Mouse (Mus musculus): ENCODE measurements around the gene Rhbdf2. TPM values are rescaled to one million over a fixed set of nuclear protein-coding genes. Genes with fewer than 3 reads are reported as not detected.

The Rhbdf2 gene
- polyA plus RNA-seq, 1 experiment: 10.1 TPM

DNA sequence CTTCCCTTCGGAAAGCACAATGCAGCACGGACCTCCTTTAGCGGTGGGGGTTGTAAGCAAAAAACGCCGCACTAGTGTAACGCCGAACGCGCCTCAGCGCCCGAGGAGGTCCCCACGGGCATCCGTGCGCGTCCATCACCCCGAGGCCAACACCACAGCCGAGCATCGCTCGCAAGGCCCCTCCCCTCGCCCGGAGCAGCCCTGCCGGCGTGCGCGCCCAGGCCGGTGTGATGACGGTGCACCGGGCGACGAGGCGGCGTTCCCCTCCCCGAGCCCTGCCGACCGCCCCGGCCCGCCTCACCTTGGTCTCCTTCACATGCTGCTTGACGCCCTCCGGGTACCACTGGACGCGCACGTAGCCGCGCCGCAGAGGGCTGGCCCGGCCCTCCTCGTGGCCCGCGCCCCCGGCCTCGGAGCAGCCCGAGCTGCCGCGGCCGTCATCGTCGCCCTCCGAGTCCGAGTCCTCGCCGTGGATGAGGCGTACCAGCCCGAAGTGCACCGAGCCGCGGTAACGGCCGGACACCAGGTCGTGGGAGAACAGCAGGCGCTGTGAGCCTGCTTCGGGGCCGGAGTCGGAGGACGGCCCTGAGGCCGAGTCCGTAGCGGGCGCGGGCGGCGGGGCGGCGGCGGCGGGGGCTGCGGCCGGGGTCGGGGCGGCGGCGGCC is 46.0 kb downstream of the Rhbdf2 start:
- Histone ChIP-seq H3K4me1 (ENCODE audit: control insufficient read depth, insufficient read depth, low read length) (no peaks in the 10 kb centered on the region), H3K4me3 (ENCODE audit: insufficient read depth, low read length) (peak overlapping the region; percentile 80), H3K27ac (ENCODE audit: insufficient read depth, low read length) (peak overlapping the region; percentile 51; the same call in 1 of the 2 replicates)
- TF ChIP-seq POLR2A (IDR thresholded peaks at IDR 0.05; ENCODE audit: low read depth, low read length) (no peak), CTCF (IDR thresholded peaks at IDR 0.05; ENCODE audit: borderline replicate concordance, insufficient read depth, low read length) (no peak)

- Histone ChIP-seq H3K4me1 (ENCODE audit: control insufficient read depth, insufficient read depth, low read length) (peaks cover 2% of the 10 kb centered on the region; the same call in 1 of the 2 replicates), H3K27ac (ENCODE audit: insufficient read depth, low read length) (no peak overlapping the region), H3K4me3 (ENCODE audit: insufficient read depth, low read length) (peak overlapping the region; percentile 80)
- no peak for TF ChIP-seq CTCF (IDR thresholded peaks at IDR 0.05; ENCODE audit: borderline replicate concordance, insufficient read depth, low read length)
- no peak for TF ChIP-seq POLR2A (IDR thresholded peaks at IDR 0.05; ENCODE audit: low read depth, low read length)
Measured at GRCm38 (mm10) chr11:116580031-116580652, 46.7 kb downstream of the Rhbdf2 start.

DNA sequence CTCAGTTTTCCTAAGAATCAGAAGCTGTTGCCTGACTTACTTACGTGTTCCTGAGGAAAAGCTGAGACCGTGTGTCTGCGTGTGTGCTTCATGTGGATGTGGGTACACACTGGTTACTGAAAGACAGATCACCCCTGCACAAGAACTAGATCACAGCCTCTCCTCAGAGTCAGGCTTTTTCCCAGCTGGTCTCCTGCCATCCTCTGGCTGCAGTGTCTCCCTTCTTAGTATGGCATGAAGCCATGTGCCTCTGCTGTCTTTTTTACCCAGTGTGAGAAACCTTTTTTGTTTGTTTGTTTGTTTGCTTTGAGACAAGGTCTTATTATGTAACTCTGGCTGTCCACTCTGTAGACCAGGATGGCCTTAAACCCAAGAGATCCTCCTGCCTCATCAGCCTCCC is 47.5 kb downstream of the Rhbdf2 start:
- H3K4me1 ChIP-seq (ENCODE audit: control insufficient read depth, insufficient read depth, low read length): peaks cover 2% of the 10 kb centered on the region; the same call in 1 of the 2 replicates
- TF ChIP-seq POLR2A (IDR thresholded peaks at IDR 0.05; ENCODE audit: low read depth, low read length): no peak
- TF ChIP-seq CTCF (IDR thresholded peaks at IDR 0.05; ENCODE audit: borderline replicate concordance, insufficient read depth, low read length): no peak
- no peak overlapping the region for H3K4me3 ChIP-seq (ENCODE audit: insufficient read depth, low read length)
- H3K27ac ChIP-seq (ENCODE audit: insufficient read depth, low read length): no peak overlapping the region

DNA sequence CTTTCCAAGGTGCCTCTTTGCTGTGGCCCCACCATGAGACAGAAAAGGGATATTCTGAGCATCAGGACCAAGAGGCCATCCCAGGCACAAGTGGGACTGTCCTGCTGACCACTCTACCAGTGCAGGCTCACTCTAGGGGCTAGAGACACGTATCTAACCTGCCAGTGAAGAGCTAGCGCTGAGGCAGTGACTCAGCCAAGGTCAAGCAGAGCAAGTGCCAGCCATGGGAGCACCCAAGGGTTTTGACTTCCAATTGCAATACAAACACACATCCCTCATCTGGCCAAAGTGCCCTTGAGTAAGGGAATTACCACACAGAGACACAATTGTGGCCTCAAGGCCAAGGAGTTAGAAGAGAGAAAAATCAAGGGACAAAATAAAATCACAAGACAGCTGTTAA is 51.4 kb downstream of the Rhbdf2 start:
- no peak for TF ChIP-seq POLR2A (IDR thresholded peaks at IDR 0.05; ENCODE audit: low read depth, low read length)
- TF ChIP-seq CTCF (IDR thresholded peaks at IDR 0.05; ENCODE audit: borderline replicate concordance, insufficient read depth, low read length): no peak
- Histone ChIP-seq H3K4me1 (ENCODE audit: control insufficient read depth, insufficient read depth, low read length) (peaks cover 22% of the 10 kb centered on the region), H3K4me3 (ENCODE audit: insufficient read depth, low read length) (no peak overlapping the region), H3K27ac (ENCODE audit: insufficient read depth, low read length) (no peak overlapping the region)

- TF ChIP-seq POLR2A (IDR thresholded peaks at IDR 0.05; ENCODE audit: low read depth, low read length) (no peak), CTCF (IDR thresholded peaks at IDR 0.05; ENCODE audit: borderline replicate concordance, insufficient read depth, low read length) (no peak)
- no peak overlapping the region for H3K4me3 ChIP-seq (ENCODE audit: insufficient read depth, low read length)
- H3K4me1 ChIP-seq (ENCODE audit: control insufficient read depth, insufficient read depth, low read length): peaks cover 22% of the 10 kb centered on the region
- no peak overlapping the region for H3K27ac ChIP-seq (ENCODE audit: insufficient read depth, low read length)
Measured at GRCm38 (mm10) chr11:116574982-116575381, 51.8 kb downstream of the Rhbdf2 start.

- Histone ChIP-seq H3K4me3 (ENCODE audit: insufficient read depth, low read length) (no peak overlapping the region), H3K4me1 (ENCODE audit: control insufficient read depth, insufficient read depth, low read length) (peaks cover 22% of the 10 kb centered on the region), H3K27ac (ENCODE audit: insufficient read depth, low read length) (no peak overlapping the region)
- TF ChIP-seq POLR2A (IDR thresholded peaks at IDR 0.05; ENCODE audit: low read depth, low read length) (no peak), CTCF (IDR thresholded peaks at IDR 0.05; ENCODE audit: borderline replicate concordance, insufficient read depth, low read length) (no peak)
Measured at GRCm38 (mm10) chr11:116574486-116574885, 52.3 kb downstream of the Rhbdf2 start.

DNA sequence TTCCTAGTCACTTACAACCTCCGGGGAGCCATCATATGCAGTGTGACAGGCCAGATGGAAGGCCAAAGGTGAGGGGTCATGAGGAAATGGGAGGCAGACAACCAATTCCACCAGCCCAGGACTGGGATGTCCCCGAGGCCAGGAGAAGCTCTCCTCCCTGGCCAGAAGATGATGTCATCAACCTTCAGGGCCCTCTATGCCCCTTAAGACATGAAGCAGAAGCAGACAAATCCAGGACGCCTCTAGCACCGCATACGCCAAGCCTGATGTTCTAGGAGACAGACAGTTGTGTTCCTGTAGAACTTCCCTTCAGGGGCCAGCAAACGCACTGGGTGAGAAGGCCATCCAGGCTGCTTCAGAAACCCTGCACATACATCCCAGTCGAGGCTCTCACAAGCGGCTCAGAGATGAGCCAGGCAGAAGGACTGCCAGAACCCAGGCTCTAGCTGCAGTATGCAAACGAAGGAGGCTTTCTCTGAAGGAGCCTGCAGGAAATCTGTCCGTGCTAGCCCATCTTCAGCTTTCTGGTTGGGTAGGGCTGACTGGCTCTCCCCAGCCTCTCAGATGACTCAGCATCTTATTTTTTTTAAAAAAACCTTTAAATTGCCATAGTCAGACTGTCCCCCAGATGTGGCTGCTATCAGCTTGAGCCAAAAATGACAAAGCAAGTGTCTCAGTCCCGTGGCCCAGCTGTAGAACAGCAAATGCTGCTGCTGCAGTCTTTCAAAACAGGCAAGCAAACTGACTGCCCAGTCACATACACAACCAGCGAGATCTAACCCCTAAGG is 53.9 kb downstream of the Rhbdf2 start:
- peak overlapping the region; percentile 56 for H3K27ac ChIP-seq (ENCODE audit: insufficient read depth, low read length)
- H3K4me3 ChIP-seq (ENCODE audit: insufficient read depth, low read length): no peak overlapping the region
- TF ChIP-seq POLR2A (IDR thresholded peaks at IDR 0.05; ENCODE audit: low read depth, low read length) (no peak), CTCF (IDR thresholded peaks at IDR 0.05; ENCODE audit: borderline replicate concordance, insufficient read depth, low read length) (no peak)
- peaks cover 22% of the 10 kb centered on the region for H3K4me1 ChIP-seq (ENCODE audit: control insufficient read depth, insufficient read depth, low read length)

GRCm38 (mm10) chr11:116571767-116572679 is 54.8 kb downstream of the Rhbdf2 start:
- Histone ChIP-seq H3K27ac (ENCODE audit: insufficient read depth, low read length) (no peak overlapping the region), H3K4me1 (ENCODE audit: control insufficient read depth, insufficient read depth, low read length) (peaks cover 22% of the 10 kb centered on the region), H3K4me3 (ENCODE audit: insufficient read depth, low read length) (no peak overlapping the region)
- TF ChIP-seq CTCF (IDR thresholded peaks at IDR 0.05; ENCODE audit: borderline replicate concordance, insufficient read depth, low read length): no peak
- no peak for TF ChIP-seq POLR2A (IDR thresholded peaks at IDR 0.05; ENCODE audit: low read depth, low read length)

GRCm38 (mm10) chr11:116570821-116571220 is 56.0 kb downstream of the Rhbdf2 start:
- TF ChIP-seq CTCF (IDR thresholded peaks at IDR 0.05; ENCODE audit: borderline replicate concordance, insufficient read depth, low read length) (no peak), POLR2A (IDR thresholded peaks at IDR 0.05; ENCODE audit: low read depth, low read length) (no peak)
- peaks cover 22% of the 10 kb centered on the region for H3K4me1 ChIP-seq (ENCODE audit: control insufficient read depth, insufficient read depth, low read length)
- H3K27ac ChIP-seq (ENCODE audit: insufficient read depth, low read length): no peak overlapping the region
- H3K4me3 ChIP-seq (ENCODE audit: insufficient read depth, low read length): no peak overlapping the region

Data from embryonic fibroblast, embryonic 13.5 days (primary cell).